Mouse (Mus musculus) G1E (cell line): Measurements from ENCODE around the gene Abl1.

ENCODE experiments used
- CTCF ChIP-seq: IDR thresholded peaks from 2 replicates; pipeline ENCODE4 v1.5.1; 2012; ENCODE audit warnings: low read depth, low read length, inconsistent platforms, mixed read lengths
- GATA2 ChIP-seq: IDR thresholded peaks from 2 replicates; pipeline ENCODE4 v1.6.1; 2012; ENCODE audit warnings: low read depth, low read length, inconsistent platforms, borderline replicate concordance
- TAL1 ChIP-seq: conservative IDR thresholded peaks from 2 replicates; pipeline ENCODE4 v1.6.1; 2012; ENCODE audit warnings: low read depth, low read length, inconsistent platforms, mixed read lengths

DNA sequence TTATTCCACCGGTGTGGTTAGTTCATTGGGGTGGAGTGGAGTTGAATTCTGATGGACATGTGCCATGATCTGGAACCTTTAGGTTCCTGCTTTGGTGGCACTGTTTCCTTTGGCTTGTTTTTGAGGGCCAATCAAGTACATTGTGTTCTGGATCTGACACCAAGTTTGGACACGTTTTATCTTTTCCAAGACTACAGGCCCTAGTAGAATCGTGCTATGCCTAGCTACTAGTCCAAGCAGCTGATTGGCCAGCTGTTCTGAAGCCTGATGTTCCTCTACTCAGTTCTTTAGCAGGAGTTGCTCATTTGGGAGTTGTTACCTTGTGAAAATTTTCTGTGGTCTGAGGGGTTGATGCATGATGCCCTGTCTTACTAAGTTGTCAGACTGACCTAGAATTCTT, 25.6 kb downstream of the Abl1 start:
- TF ChIP-seq CTCF = no peak
- no peak for TF ChIP-seq GATA2
- TF ChIP-seq TAL1 = no peak
